Mouse (Mus musculus) midbrain, postnatal 0 days (tissue): ENCODE measurements around the gene H2afv. TPM values are rescaled to one million over a fixed set of nuclear protein-coding genes. Genes with fewer than 3 reads are reported as not detected.
A peak's percentile ranks its signal among the peaks of the same experiment; 100 is the strongest.

ENCODE experiments used
- ATAC-seq: fragments of 200-750 bp; cut with Nextera tagmentation; 2 replicates; pipeline ENCODE4 v1.8.0; 2017; ENCODE audit warnings: moderate number of reproducible peaks, mild to moderate bottlenecking, moderate TSS enrichment, moderate library complexity; ENCODE audit not compliant: low FRiP score
- DNase-seq: peaks from one replicate; pipeline ENCODE4 v3.0.0-alpha.2; 2015; ENCODE audit warnings: low spot score
- H3K27ac ChIP-seq: fragments of 300-500 bp; sonication (generic); 2 replicates; pipeline ENCODE4 v1.5.1; 2014; ENCODE audit warnings: low read depth, mild to moderate bottlenecking, low read length, mixed read lengths
- H3K27me3 ChIP-seq: fragments of 300-500 bp; sonication (generic); 2 replicates; pipeline ENCODE4 v1.6.1; 2014; ENCODE audit warnings: low read length, control low read depth, mixed read lengths; ENCODE audit not compliant: insufficient read depth
- H3K36me3 ChIP-seq: fragments of 300-500 bp; sonication (generic); 2 replicates; pipeline ENCODE4 v1.6.1; 2014; ENCODE audit warnings: low read length, control low read depth, mixed read lengths; ENCODE audit not compliant: insufficient read depth
- H3K4me1 ChIP-seq: fragments of 300-500 bp; sonication (generic); 2 replicates; pipeline ENCODE4 v1.6.1; 2014; ENCODE audit warnings: mild to moderate bottlenecking, control low read depth, antibody characterized with exemption, low read length, mixed read lengths; ENCODE audit not compliant: insufficient read depth
- H3K4me2 ChIP-seq: fragments of 300-500 bp; sonication (generic); 2 replicates; pipeline ENCODE4 v1.6.1; 2014; ENCODE audit warnings: low read depth, mild to moderate bottlenecking, low read length, mixed read lengths; ENCODE audit not compliant: poor library complexity, severe bottlenecking
- H3K4me3 ChIP-seq: fragments of 300-500 bp; sonication (generic); 2 replicates; pipeline ENCODE4 v1.5.1; 2014; ENCODE audit warnings: low read depth, mild to moderate bottlenecking, low read length, moderate library complexity
- H3K9ac ChIP-seq: fragments of 300-500 bp; sonication (generic); replicated peaks from 2 replicates; pipeline ENCODE4 v1.6.1; 2014; ENCODE audit warnings: mild to moderate bottlenecking, low read length, moderate library complexity, mixed read lengths; ENCODE audit not compliant: poor library complexity, severe bottlenecking
- H3K9me3 ChIP-seq: fragments of 300-500 bp; sonication (generic); 2 replicates; pipeline ENCODE4 v1.6.1; 2016; ENCODE audit warnings: low read length, control low read depth
- CTCF ChIP-seq: IDR thresholded peaks from 2 replicates; pipeline ENCODE4 v1.5.1; 2016; ENCODE audit warnings: antibody characterized with exemption, mild to moderate bottlenecking
- whole genome bisulfite sequencing: fragments of 180-500 bp; shearing (Covaris S2); extraction: QIAGEN DNeasy Blood & Tissue Kit; methylation state at CpG from one replicate; pipeline ENCODE4 v1.1.7; 2014; 5-methylcytosine and 5-hydroxymethylcytosine counted together
- polyA plus RNA-seq: library from polyadenylated mRNA; unstranded; fragments of >200 nt; fragmentation: Nextera tagmentation; extraction: Ambion mirVana; gene quantifications from 2 replicates; pipeline ENCODE4 v1.2.1, GENCODE M21; 2015
- total RNA-seq: library from RNA; depleted of rRNA; stranded (reverse); fragments of >200 nt; gene quantifications from 2 replicates; pipeline ENCODE4 v1.2.3, GENCODE M21; 2014

The H2afv gene
- total and polyA plus RNA-seq, 2 experiments from 2014 or later: 57.2 to 133 TPM

DNA sequence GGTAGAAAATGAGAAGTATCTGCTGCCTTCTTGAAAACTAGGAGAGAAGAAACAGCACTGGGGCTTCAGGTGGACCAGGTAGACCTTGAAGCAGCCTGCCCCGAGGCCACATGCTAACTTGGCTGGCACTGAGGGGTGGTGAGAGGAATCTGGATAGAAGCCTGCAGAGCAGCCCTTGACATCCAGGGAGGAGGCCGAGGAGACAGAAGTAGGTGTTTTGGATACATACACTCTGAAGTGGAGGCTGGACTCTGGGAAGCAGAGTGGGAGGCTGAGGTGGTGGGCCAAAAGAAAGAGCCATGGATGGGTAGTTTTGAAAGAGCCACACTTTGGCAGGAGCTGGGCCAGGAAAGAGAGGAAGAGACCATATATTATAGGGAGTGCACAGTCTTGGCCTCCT is 35.0 kb upstream of the H2afv start:
- WGBS: 84% methylated on average over 2 of the region's 2 CpGs
- no peak overlapping the region for H3K4me3 ChIP-seq
- H3K36me3 ChIP-seq: no peaks in the 10 kb centered on the region
- no peak overlapping the region for H3K9ac ChIP-seq
- no peaks in the 10 kb centered on the region for H3K9me3 ChIP-seq
- DNase-seq (no peak), ATAC-seq (no peak)
- no peak overlapping the region for H3K27ac ChIP-seq
- TF ChIP-seq CTCF: no peak
- H3K4me2 ChIP-seq: no peak overlapping the region
- no peaks in the 10 kb centered on the region for H3K4me1 ChIP-seq
- H3K27me3 ChIP-seq: no peaks in the 10 kb centered on the region

DNA sequence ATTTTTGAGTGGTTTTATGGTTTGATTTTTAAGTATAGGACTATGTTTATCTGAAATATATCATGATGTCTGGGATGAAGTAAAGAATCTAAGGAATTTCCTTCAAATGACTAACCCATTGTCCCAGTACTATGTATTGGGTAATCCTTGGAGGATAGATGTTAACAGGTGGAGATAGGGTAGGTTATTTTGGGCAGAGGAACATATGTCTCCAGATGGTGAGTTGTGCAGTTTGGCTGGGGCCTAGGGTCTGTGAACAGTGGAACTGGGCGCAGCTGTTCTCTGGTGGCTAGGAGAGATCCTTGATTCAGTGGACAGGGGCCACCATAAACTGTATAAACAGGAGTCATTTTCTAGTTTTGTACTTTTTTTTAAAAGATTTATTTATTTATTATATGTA is 33.1 kb upstream of the H2afv start:
- no peak for ATAC-seq
- H3K27ac ChIP-seq: no peak overlapping the region
- peaks cover 4% of the 10 kb centered on the region; the same call in 1 of the 2 replicates for H3K4me1 ChIP-seq
- WGBS: 97% methylated on average over 1 of the region's 1 CpGs
- no peak for TF ChIP-seq CTCF
- no peak for DNase-seq
- no peak overlapping the region for H3K4me2 ChIP-seq
- H3K36me3 ChIP-seq: no peaks in the 10 kb centered on the region
- H3K4me3 ChIP-seq: no peak overlapping the region
- no peaks in the 10 kb centered on the region for H3K9me3 ChIP-seq
- no peak overlapping the region for H3K9ac ChIP-seq
- no peaks in the 10 kb centered on the region for H3K27me3 ChIP-seq

DNA sequence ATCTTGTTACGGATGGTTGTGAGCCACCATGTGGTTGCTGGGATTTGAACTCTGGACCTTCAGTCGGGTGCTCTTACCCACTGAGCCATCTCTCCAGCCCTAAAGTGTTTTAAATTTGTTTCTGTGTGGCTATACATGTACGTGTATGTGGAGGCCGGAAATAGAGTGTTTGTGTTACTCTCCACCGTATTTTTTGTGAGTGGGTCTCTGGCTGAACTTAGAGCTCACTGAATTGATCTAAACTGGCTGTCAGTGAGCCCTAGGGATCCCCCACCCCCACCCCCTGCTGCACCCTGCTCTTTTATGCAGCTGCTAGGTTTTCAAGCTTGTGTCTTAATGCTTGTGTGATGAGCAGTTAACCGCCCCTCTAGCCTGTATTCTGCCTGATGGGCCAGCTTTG is 32.6 kb upstream of the H2afv start:
- Histone ChIP-seq H3K27me3 (no peaks in the 10 kb centered on the region), H3K4me3 (no peak overlapping the region), H3K9me3 (no peaks in the 10 kb centered on the region), H3K4me1 (peaks cover 4% of the 10 kb centered on the region; the same call in 1 of the 2 replicates), H3K4me2 (no peak overlapping the region), H3K27ac (no peak overlapping the region), H3K9ac (no peak overlapping the region), H3K36me3 (no peaks in the 10 kb centered on the region)
- TF ChIP-seq CTCF: no peak
- ATAC-seq (no peak), DNase-seq (no peak)
- 73% methylated on average over 6 of the region's 6 CpGs for WGBS

DNA sequence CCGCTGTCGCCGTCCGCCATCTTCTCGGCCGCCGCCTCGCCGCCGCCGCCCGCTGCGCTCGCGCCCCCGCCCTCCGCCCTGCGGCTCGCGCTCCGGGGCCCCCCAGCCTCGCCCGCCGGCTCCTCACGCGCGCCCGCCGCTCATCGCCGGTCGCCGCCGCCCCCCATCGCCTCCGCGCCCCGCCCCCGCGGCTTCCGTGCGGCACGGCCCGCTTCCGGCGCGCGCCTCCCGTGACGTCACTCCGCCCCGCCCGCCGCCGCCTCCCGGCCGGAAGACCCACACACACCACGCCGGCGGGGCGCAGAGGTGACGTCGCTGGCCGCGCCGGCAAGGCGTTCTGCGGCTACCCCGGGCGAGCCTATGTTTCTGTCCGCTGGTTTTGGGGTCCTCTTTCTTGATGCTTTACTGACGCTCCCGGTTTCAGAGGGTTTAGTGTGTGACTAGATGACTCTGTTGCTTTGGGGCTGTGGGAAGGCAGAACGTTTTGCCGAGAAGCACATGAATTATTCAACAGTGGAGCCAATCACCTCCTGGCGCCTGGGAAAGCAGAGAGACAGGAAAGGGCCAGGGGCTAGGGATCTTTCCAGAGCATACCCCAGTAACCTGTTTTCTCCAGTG is 31.7 kb upstream of the H2afv start, which contains the start of gene Purb:
Purb (minus strand) TSS at position 51 of the 618 bp plus-strand sequence.
- peak within 1 kb of the TSS; percentile 84 for H3K4me2 ChIP-seq
- TF ChIP-seq CTCF: no peak; the same call in 1 of the 2 replicates
- under 1% methylated on average over 30 of the region's 76 CpGs for WGBS
- H3K4me1 ChIP-seq: peaks cover 4% of the 10 kb centered on the region; the same call in 1 of the 2 replicates
- H3K27ac ChIP-seq: peak within 1 kb of the TSS; percentile 99
- no peaks in the 10 kb centered on the region for H3K9me3 ChIP-seq
- H3K36me3 ChIP-seq: no peaks in the 10 kb centered on the region
- peak within 1 kb of the TSS; percentile 68 for H3K4me3 ChIP-seq
- no peaks in the 10 kb centered on the region for H3K27me3 ChIP-seq
- H3K9ac ChIP-seq: peak within 1 kb of the TSS; percentile 92
- ATAC-seq (peak; percentile 95), DNase-seq (peak; percentile 91)

DNA sequence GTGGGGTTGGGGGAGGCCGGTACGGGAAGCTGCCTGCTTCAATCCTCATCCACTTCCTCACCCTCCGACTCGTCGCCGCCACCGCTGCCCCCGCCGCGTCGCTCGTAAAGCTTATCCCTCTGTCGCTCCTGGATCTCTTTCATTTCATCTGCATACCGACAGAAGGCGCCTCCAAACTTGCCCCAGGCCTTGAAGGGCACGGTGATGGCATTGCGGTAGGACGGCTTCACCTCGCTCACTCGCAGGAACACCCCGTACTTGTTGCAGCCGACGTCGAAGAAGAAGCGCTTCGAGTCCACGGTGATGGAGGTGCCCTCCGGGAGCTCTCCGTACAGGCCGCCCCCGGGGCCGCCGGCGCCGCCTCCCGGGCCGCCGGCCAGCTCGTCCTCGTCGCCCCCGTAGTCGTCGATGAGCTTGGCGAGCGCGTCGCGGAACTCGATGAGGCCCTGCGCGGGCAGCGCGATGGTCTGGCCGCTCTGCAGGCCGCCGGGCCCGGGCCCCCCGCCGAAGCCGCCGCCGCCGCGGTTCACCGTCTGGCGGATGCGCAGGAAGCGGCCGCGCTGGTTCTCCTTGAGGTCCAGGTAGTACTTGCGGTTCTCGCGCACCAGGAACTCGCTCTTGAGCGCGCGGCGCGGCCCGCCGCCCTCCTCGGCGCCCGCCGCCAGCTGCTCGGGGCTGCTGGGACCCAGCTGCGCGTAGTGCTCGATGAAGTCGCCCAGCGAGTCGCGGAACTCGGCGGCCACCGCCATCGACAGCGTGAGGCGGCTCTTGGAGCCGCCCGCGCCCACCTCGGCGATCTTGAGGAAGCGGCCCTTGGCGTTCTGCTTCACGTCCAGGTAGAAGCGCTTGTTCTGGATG is 30.9 kb upstream of the H2afv start:
- ATAC-seq: peak; percentile 44
- WGBS: under 1% methylated on average over 107 of the region's 109 CpGs
- H3K9me3 ChIP-seq: no peaks in the 10 kb centered on the region

DNA sequence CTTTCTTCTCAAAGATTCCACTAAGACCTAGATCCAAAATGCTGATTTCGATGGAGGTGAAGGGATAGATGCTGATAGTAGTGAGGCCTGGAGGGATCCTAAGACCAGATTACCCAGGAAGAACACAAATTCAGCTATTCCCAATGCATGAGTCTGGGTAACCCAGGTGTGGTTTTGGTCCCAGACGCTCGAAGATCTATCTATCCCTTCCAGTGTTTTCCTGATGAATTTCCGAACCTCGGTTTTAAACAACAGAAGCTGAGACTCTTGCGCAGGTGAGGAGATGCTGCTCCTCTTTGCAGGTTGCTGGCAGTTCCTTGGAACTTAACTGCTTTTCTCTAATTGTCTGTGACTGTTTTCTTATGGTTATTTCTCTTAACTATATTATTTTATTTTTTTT is 30.1 kb upstream of the H2afv start:
- 35% methylated on average over 6 of the region's 6 CpGs for WGBS
- peak overlapping the region; percentile 92 for H3K9ac ChIP-seq
- no peak for TF ChIP-seq CTCF
- H3K4me1 ChIP-seq: peaks cover 9% of the 10 kb centered on the region
- no peaks in the 10 kb centered on the region for H3K9me3 ChIP-seq
- H3K4me3 ChIP-seq: peak overlapping the region; percentile 68
- ATAC-seq (no peak), DNase-seq (no peak)
- H3K36me3 ChIP-seq: no peaks in the 10 kb centered on the region
- H3K27ac ChIP-seq: peak overlapping the region; percentile 99
- no peaks in the 10 kb centered on the region for H3K27me3 ChIP-seq
- peak overlapping the region; percentile 84 for H3K4me2 ChIP-seq

More for the DNA sequence above, 30.9 kb upstream of the H2afv start:
- Histone ChIP-seq H3K4me2 (peak overlapping the region; percentile 84), H3K4me3 (peak overlapping the region; percentile 68), H3K27me3 (no peaks in the 10 kb centered on the region), H3K9ac (peak overlapping the region; percentile 92), H3K4me1 (peaks cover 9% of the 10 kb centered on the region), H3K36me3 (no peaks in the 10 kb centered on the region), H3K27ac (peak overlapping the region; percentile 99)
- peak; percentile 36 for DNase-seq
- peak; percentile 14; the same call in 1 of the 2 replicates for TF ChIP-seq CTCF
